Mouse (Mus musculus) neural tube, embryonic 14.5 days (tissue): ENCODE measurements at regions not wholly inside any gene's neighbourhood (a gene's known extent, or its start where the extent isn't known, plus 50 kb on each side); places are given as distances from the start of the nearest gene placed in this dataset.
A peak's percentile ranks its signal among the peaks of the same experiment; 100 is the strongest.

Experiments used
- ATAC-seq: fragments of 200-750 bp; cut with Nextera tagmentation; 2 replicates; pipeline ENCODE4 v1.8.0; 2017; ENCODE audit warnings: low read depth, mild to moderate bottlenecking, moderate TSS enrichment, moderate library complexity
- H3K27ac ChIP-seq: fragments of 300-500 bp; sonication (generic); 2 replicates; pipeline ENCODE4 v1.5.1; 2014; ENCODE audit warnings: low read depth, mild to moderate bottlenecking, control low read depth, low read length, moderate library complexity, mixed read lengths
- H3K27me3 ChIP-seq: fragments of 300-500 bp; sonication (generic); 2 replicates; pipeline ENCODE4 v1.6.1; 2014; ENCODE audit warnings: low read length; ENCODE audit not compliant: control insufficient read depth, insufficient read depth
- H3K36me3 ChIP-seq: fragments of 300-500 bp; sonication (generic); 2 replicates; pipeline ENCODE4 v1.6.1; 2014; ENCODE audit warnings: low read length, mixed read lengths; ENCODE audit not compliant: control insufficient read depth, insufficient read depth
- H3K4me1 ChIP-seq: fragments of 300-500 bp; sonication (generic); 2 replicates; pipeline ENCODE4 v1.6.1; 2014; ENCODE audit warnings: low read length; ENCODE audit not compliant: control insufficient read depth, insufficient read depth
- H3K4me2 ChIP-seq: fragments of 300-500 bp; sonication (generic); 2 replicates; pipeline ENCODE4 v1.6.1; 2014; ENCODE audit warnings: mild to moderate bottlenecking, low read depth, low read length, control low read depth
- H3K4me3 ChIP-seq: fragments of 300-500 bp; sonication (generic); 2 replicates; pipeline ENCODE4 v1.5.1; 2014; ENCODE audit warnings: low read depth, low read length, control low read depth, mixed read lengths
- H3K9ac ChIP-seq: fragments of 300-500 bp; sonication (generic); replicated peaks from 2 replicates; pipeline ENCODE4 v1.6.1; 2014; ENCODE audit warnings: low read depth, mild to moderate bottlenecking, control low read depth, low read length, mixed read lengths
- H3K9me3 ChIP-seq: fragments of 300-500 bp; sonication (generic); 2 replicates; pipeline ENCODE4 v1.6.1; 2016; ENCODE audit warnings: low read length; ENCODE audit not compliant: control insufficient read depth
- WGBS: fragments of 180-500 bp; shearing (Covaris S2); extraction: QIAGEN DNeasy Blood & Tissue Kit; methylation state at CpG from one replicate; pipeline ENCODE4 v1.1.7; 2014; 5-methylcytosine and 5-hydroxymethylcytosine counted together

DNA sequence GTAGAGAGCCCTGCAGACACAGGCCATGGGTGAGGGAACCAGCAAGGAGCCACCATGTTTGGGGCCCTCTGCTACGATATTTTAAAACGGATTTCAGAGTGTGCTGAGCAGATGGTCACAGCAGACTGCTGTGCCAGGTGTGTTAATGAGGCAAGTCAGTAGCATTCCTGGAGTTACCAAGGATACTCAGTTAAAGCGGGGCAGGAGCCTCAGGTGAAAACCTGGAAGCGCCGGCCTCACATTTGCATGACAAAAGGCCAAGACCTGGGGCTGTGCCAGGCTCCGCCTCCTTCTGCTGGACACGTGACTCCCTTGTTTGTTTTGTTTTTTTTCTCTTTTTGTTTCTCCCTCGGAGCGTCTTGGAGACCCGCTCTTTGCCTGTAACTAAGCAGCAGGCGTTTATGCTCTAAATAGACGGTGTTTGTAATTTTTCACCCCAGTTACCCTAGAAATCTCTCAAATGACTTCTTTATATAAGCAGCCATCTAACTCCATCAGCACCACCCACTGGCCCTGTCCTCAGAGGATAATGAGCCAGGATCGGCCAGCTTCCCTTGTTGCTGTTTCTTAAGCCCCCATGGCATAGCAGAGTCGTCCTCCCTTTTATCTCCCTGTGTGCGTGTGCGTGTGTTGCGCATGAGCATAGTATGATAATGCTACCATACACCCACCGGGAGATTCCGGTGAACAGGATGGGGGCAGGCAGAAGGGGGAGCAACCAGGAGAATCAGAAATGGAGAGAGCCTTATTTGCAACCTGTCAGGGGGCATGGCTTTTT lies 166.9 kb upstream of the Gm3448 start:
- Histone ChIP-seq H3K4me2 (peak overlapping the region; percentile 52), H3K4me1 (peaks cover 7% of the 10 kb centered on the region; the same call in 1 of the 2 replicates), H3K9ac (peak overlapping the region; percentile 9; the same call in 1 of the 2 replicates), H3K27me3 (no peaks in the 10 kb centered on the region), H3K36me3 (no peaks in the 10 kb centered on the region), H3K9me3 (no peaks in the 10 kb centered on the region), H3K4me3 (peak overlapping the region; percentile 9), H3K27ac (peak overlapping the region; percentile 82)
- peak; percentile 84 for ATAC-seq
- WGBS: under 1% methylated on average over 19 of the region's 19 CpGs

DNA sequence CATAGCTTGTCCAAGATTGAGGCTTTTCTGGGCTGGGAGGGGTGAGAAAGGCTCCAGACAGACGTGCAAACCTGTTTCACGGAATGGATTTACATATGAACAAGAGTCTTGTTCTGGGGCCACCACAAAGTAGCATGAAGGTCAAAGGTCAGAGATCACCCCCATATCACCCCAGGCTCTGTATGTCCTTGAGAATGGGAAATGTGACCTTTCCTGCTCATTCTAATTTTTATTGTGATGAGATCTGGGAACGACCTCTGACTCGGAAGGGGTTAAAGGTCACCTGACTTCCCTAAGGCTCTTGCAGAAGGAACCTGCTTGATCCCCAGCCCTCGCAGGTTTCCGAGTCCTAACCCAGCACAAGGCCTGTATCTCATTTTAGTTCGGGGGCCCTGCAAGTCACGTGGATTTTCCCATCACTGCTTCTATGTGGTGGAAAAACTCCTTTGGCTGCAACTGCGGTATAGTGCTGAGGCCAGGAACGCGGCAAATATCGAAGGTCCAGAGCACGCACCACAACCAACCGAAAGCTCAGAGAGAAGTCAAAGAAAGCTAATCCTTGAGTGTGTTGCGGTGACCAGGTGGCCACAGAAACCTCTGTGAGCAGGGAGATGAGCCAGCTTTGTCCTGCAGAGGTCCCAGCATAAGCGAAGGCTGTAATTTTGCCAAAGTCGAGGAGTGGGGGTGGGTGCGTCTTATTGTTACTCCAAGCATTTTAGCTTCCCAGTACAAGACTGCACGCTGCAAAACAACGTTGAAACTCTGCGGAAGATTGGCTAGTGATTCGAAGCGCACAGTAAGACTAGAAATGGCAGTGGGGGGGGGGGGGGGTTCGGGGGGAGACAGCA lies 166.1 kb upstream of the Gm3448 start:
- Histone ChIP-seq H3K4me3 (peak overlapping the region; percentile 9), H3K4me1 (peaks cover 7% of the 10 kb centered on the region; the same call in 1 of the 2 replicates), H3K36me3 (no peaks in the 10 kb centered on the region), H3K9me3 (no peaks in the 10 kb centered on the region), H3K27ac (peak overlapping the region; percentile 82), H3K9ac (peak overlapping the region; percentile 9; the same call in 1 of the 2 replicates), H3K27me3 (no peaks in the 10 kb centered on the region), H3K4me2 (peak overlapping the region; percentile 52)
- WGBS: 23% methylated on average over 24 of the region's 24 CpGs
- ATAC-seq: peak; percentile 19

DNA sequence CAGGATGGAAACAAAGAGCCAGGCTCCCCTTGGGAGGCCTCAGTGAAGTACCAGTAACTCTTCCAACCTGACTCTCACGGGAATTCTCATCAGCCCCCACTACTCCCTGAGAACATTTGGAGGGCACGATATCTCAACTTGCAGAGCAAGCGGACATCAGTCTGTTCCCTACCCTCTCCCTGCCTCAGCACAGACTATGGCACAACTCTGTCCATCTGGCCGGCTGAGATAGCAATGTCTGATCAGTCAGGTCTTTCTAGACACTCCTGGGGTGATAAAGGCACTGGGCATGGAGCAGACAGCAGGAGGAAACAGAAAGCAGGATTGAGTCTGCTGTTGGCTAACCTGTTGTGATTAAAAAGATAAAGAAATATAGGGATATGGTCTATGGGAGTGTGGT lies 164.5 kb upstream of the Gm3448 start:
- no peaks in the 10 kb centered on the region for H3K27me3 ChIP-seq
- WGBS: 80% methylated on average over 4 of the region's 4 CpGs
- no peak overlapping the region for H3K9ac ChIP-seq
- no peak overlapping the region for H3K27ac ChIP-seq
- H3K4me2 ChIP-seq: no peak overlapping the region
- H3K4me3 ChIP-seq: no peak overlapping the region
- no peaks in the 10 kb centered on the region for H3K36me3 ChIP-seq
- no peaks in the 10 kb centered on the region for H3K9me3 ChIP-seq
- H3K4me1 ChIP-seq: peaks cover 7% of the 10 kb centered on the region; the same call in 1 of the 2 replicates
- no peak for ATAC-seq

DNA sequence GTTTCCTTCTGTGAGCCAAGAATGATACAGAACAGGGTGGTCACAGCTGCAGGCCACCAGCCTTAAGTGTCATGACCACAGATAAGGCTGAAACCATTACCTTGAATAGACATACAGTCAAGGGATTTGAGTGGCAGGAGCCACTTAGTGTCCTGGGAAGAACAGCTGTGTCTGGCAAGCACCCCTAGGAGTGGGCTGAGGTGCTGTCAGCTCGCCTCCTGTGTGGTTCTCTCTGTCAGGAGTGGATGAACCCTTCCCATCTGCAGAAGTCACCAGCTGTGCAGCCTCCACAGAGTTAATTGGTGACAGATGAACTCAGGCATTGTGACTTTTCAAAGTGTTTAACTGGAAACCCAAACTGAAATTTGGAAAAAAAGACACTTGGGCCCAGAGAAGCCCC lies 163.2 kb upstream of the Gm3448 start:
- Histone ChIP-seq H3K4me2 (no peak overlapping the region), H3K9ac (no peak overlapping the region), H3K9me3 (no peaks in the 10 kb centered on the region), H3K36me3 (no peaks in the 10 kb centered on the region), H3K27ac (no peak overlapping the region), H3K4me1 (peaks cover 9% of the 10 kb centered on the region; the same call in 1 of the 2 replicates), H3K27me3 (no peaks in the 10 kb centered on the region), H3K4me3 (no peak overlapping the region)
- WGBS: 55% methylated on average over 1 of the region's 1 CpGs
- no peak for ATAC-seq

DNA sequence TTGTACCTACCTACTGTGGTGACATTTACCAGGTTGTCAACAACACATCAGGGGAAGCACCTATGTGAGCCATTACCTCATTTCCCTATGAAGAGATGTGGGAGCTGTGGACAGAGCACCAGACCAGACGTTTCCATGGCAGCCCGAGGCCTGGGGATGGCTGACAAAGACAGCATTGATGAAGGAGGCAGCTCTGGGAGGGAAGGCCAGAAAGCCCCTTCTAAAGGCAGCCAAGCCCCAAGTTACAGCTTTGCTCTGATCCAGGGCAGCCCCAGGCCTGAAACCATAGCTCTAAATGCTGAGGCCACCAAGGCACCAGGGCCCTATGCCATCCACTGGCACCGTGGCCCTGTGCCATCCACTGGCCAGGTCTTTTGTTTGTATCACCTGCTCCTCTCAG lies 157.9 kb upstream of the Gm3448 start:
- Histone ChIP-seq H3K27ac (no peak overlapping the region), H3K4me3 (no peak overlapping the region), H3K4me2 (no peak overlapping the region), H3K27me3 (no peaks in the 10 kb centered on the region), H3K9ac (no peak overlapping the region), H3K9me3 (no peaks in the 10 kb centered on the region), H3K4me1 (peaks cover 13% of the 10 kb centered on the region; the same call in 1 of the 2 replicates), H3K36me3 (no peaks in the 10 kb centered on the region)
- 14% methylated on average over 3 of the region's 3 CpGs for WGBS
- ATAC-seq: peak; percentile 58; the same call in 1 of the 2 replicates

DNA sequence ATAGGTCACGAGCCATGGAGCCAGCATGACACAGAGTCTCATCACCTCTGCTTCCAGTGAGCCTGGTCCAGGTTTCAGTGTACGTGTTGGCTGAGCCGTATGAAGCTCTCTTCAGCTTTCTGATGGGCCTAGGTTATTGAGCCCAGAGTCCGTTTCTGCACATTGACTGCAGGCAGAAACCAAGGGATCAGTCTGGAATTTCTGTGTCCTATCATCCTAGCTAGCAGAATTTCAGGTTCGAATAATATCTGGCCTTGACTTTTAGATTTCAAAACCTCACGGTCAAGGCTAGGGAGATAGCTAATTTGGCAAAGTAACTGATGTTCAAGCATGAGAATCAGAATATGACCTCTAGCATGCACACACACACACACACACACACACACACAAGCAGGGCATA lies 156.0 kb upstream of the Gm3448 start:
- Histone ChIP-seq H3K27me3 (no peaks in the 10 kb centered on the region), H3K36me3 (no peaks in the 10 kb centered on the region), H3K27ac (no peak overlapping the region), H3K9me3 (no peaks in the 10 kb centered on the region), H3K4me1 (peaks cover 13% of the 10 kb centered on the region; the same call in 1 of the 2 replicates), H3K4me2 (no peak overlapping the region), H3K9ac (no peak overlapping the region), H3K4me3 (no peak overlapping the region)
- ATAC-seq: no peak
- WGBS: 96% methylated on average over 6 of the region's 6 CpGs

DNA sequence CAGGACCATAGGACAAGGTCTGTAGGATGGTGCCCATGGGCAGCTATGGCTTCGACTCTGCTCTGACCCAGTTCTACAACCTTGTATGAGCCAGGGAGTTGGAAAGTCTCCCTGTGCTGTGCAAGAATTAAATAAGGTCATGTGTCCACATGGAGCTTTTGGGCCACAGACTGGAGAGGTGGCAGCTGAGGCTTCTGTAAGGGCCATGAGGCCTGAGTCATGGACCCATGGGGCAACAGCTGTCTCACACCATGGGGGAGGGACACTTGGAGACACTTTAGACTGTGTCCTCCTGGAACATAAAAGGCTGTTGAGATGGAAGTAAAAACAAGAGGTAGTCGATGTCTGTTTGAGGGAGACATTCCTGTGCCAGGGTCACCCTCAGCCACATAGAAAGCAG lies 154.5 kb upstream of the Gm3448 start:
- ATAC-seq: no peak
- 92% methylated on average over 2 of the region's 2 CpGs for WGBS
- Histone ChIP-seq H3K4me2 (no peak overlapping the region), H3K27ac (no peak overlapping the region), H3K4me1 (peaks cover 13% of the 10 kb centered on the region; the same call in 1 of the 2 replicates), H3K36me3 (no peaks in the 10 kb centered on the region), H3K4me3 (no peak overlapping the region), H3K27me3 (no peaks in the 10 kb centered on the region), H3K9ac (no peak overlapping the region), H3K9me3 (no peaks in the 10 kb centered on the region)

DNA sequence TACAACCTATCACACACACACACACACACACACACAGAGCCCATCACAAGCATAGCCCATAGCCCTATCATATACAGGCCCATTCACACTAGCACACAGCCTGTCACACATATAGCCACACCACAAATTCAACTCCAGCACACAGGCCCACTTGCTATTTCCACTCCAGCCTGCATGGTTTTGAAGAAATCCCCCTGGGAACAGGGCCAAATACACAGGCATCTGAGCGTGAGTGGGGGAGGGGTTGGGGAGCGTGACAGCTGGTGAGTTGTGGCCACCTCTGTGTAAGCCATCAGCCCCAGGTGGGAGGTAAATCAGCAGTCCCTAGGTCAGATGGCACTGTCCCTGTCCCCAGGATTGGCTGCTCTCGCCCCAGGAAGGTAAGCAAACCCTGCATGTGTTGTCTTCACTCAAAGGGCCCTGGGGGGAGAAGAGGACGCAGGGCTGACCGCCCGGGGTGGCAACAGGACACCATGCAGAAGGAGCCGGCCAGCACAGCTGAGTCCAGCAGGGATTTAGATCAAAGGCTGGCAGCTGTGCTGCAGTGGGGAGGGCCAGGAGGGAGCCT lies 153.6 kb upstream of the Gm3448 start:
- Histone ChIP-seq H3K4me3 (no peak overlapping the region), H3K27ac (0 out of 2 replicates have a peak overlapping the region, but pooled peaks have one; percentile 10), H3K4me1 (peaks cover 11% of the 10 kb centered on the region; the same call in 1 of the 2 replicates), H3K9ac (no peak overlapping the region), H3K4me2 (no peak overlapping the region), H3K9me3 (no peaks in the 10 kb centered on the region), H3K36me3 (no peaks in the 10 kb centered on the region), H3K27me3 (no peaks in the 10 kb centered on the region)
- peak; percentile 73 for ATAC-seq
- WGBS: 2% methylated on average over 7 of the region's 7 CpGs
